Mouse (Mus musculus) spleen, adult 2 months (tissue): ENCODE measurements around the gene Ccdc82.

ENCODE experiments used
- CTCF ChIP-seq: fragments of 200-500 bp; IDR thresholded peaks from 2 replicates; pipeline ENCODE4 v1.5.1; 2011; ENCODE audit warnings: mild to moderate bottlenecking, inconsistent platforms; ENCODE audit not compliant: insufficient read depth, insufficient read length, insufficient replicate concordance; ENCODE audit errors: extremely low read depth
- POLR2A ChIP-seq: fragments of 200-500 bp; IDR thresholded peaks from 2 replicates; pipeline ENCODE4 v1.6.1; 2011; ENCODE audit warnings: low read depth, low read length, inconsistent platforms

GRCm38 (mm10) chr9:13303099-13303771 lies 56.5 kb downstream of the Ccdc82 start:
- TF ChIP-seq POLR2A (no peak), CTCF (no peak)
